Mouse (Mus musculus) adrenal gland, adult 18-20 months (tissue): ENCODE results near the gene Alkbh6. TPM values are rescaled to one million over a fixed set of nuclear protein-coding genes. Genes with fewer than 3 reads are reported as not detected.
A peak's percentile ranks its signal among the peaks of the same experiment; 100 is the strongest.

Experiments used
- DNase-seq, 2 experiments: peaks; one replicate each; pipeline ENCODE4 v3.0.0; 2021 to 2022; ENCODE audit warnings: low spot score in 2 of 2
- total RNA-seq, 2 experiments: library from RNA; stranded (reverse); gene quantifications; 1 replicate in 1 of 2; 2 replicates in 1 of 2; pipeline ENCODE4 v1.2.3; 2021

Alkbh6 gene
- total RNA-seq, 2 experiments from 2014 or later = 56.3 to 74.8 TPM

GRCm38 (mm10) chr7:30325364-30325763 lies 16.8 kb downstream of the Alkbh6 start:
- DNase-seq = no peak

DNA sequence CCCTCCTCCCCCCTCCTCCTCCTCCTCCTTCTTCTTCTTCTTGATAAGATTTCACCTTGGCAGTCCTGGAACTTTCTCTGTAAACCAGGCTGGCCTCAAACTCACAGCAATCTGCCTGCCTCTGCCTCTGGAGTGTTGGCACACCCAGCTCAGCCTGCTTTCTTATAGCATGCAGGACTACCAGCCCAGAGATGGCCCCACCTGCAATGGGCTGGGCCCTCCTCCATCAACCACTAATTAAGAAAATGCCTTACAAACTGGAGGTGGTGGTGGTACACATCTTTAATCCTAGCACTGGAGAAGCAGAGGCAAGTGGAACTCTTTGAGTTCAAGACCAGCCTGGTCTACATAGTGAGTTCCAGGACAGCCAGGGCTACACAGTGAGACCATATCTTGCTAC lies 17.9 kb downstream of the Alkbh6 start:
- no peak for DNase-seq

- no peak for DNase-seq
Measured at GRCm38 (mm10) chr7:30327140-30327539, 18.6 kb downstream of the Alkbh6 start.

DNA sequence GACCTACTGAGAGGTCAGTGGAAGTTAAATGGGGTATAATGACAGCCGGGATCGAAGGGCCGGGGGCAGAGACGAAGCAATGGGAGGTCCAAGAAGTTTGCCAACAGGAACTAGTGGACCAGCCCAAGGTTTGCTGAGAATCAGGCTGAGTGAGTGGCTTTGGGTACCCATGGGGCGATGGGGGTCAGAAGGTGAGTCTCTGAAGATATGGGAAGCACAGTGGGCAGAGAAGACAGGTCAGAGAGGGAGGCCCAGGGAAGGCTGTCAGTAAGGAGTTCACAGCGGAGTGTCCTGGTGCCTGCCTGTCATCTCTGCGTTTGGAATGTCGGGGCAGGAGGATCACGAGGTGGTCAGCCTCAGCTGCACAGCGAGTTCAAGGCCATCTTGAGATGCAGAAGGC lies 19.9 kb downstream of the Alkbh6 start:
- no peak for DNase-seq

- DNase-seq = peak; percentile 50 to 54
Measured at GRCm38 (mm10) chr7:30331887-30332286, 23.4 kb downstream of the Alkbh6 start.

DNA sequence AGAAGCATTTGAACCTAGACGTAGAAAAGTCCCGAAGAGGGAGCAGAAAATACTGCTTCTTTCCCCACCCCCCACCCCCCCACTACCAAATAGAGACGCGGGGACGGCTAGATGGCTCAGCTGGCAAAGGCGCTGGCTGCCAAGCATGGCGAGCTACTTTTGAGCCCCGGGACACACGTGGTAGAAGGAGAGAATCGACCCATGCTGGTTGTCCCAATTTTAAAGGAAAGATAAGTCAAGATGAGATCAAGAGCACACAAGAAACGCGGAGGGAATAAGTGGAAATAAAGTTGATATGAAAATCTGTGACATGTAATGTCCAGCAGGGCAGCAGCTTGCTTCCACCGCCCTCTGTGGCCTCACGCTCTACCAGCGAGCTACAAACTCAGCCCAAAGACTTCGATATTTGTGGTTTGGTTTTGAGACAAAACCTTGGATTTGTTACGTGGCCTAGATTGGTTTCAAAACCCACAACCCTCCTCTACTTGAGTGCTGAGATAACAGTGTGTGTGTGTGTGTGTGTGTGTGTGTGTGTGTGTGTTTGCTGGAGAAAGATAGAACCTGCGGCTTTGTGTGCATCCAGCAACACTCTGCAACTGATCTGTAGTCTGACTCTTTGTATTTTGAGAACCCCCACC lies 24.2 kb downstream of the Alkbh6 start:
- no peak for DNase-seq

DNA sequence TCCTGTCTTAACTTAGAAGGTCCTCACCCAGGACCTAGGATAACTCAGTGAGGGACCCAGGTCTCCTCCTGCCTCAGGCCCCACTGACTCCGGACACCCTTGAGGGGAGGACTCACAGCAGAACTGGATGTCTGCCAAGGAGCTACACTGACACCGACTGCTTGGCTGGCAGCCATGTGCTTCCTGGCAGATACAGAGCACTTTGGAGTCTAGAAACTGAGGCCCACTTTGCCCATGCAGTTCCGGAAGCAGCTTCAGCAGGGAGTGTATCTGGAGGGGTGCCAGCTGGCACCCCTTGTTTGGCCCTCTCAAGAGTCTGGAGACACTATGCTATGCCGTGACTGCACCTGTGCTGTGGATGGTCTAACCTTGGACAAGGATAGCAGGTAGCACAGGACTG lies 24.9 kb downstream of the Alkbh6 start:
- peak; percentile 60 to 72 for DNase-seq

- no peak for DNase-seq
Measured at GRCm38 (mm10) chr7:30334563-30334962, 26.0 kb downstream of the Alkbh6 start.

GRCm38 (mm10) chr7:30335688-30336087 lies 27.2 kb downstream of the Alkbh6 start:
- no peak for DNase-seq

DNA sequence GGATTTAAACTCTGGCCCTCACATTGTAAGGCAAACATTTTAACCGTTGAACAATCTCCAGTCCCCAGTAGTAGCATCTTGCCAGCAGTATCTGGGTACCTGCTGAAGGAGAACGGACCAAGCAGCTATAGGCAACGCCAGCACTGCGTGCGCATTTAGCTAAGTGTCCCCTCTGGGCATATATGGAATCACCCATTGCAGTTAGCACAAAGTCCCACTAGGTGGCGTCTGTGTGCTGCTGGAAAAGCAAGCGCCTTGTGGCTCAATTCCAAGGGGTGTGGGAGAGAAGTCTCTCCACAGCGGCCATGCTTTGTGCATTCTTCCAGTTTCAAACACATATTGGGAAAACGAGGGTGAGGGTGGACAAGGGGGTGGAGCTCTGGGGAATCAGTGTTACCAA lies 27.9 kb downstream of the Alkbh6 start:
- DNase-seq = peak; percentile 70 to 73

- DNase-seq = no peak
Measured at GRCm38 (mm10) chr7:30339432-30340109, 31.1 kb downstream of the Alkbh6 start.

DNA sequence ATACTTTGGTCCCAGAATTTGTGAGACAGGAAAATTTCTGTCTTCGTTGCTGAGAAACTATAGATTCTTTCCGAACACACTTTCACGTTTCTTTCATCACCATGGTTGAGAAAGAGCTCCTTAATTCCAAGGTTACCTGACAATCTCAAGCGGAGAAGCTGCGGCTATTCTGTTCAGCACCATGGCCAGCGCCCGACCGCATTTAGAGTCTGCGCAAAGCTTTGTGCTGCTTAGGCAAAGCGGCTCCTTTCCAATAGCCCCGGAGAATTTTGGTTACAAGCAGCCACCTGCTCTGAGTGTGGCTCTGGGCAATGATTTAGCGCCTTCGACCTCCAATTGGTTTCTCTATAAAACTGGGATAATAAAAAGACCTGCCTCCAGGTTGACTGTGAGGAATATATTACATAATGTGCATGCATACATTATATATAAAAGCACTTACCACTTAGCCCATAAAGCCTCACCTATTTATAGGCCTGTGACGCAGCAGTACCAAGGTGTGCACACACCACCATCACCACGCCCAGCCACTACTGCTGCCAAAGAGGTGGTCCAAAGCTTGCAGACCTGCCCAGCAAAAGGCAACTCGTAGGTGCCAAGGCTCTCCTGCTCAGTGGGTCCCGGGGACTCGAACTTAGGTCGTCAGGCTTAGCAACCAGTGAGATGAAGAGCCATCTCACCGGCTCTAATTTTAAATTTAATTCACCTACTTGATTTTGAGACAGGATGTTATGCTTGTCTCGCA lies 38.3 kb downstream of the Alkbh6 start:
- DNase-seq = peak; percentile 59 to 67

DNA sequence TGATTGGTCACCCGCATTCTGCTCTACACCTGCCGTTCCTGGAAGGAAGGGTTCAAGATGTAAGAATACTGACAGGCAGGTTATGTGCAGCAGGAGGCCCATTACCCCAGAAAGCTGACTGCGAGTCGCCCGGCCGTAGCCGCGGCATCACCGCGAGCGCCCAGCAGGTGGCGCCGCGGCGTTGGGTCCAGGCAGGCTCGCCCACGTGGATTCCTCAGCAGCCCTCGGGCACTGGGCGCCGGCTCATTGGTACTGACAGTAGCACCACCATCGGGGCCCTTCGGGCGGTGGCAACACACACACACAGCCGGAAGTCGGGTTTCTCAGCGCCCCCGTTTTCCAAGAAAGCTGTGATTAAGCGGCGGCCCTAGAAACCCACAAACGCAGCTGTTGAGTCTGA lies 39.3 kb downstream of the Alkbh6 start:
- DNase-seq = peak; percentile 65 to 70

DNA sequence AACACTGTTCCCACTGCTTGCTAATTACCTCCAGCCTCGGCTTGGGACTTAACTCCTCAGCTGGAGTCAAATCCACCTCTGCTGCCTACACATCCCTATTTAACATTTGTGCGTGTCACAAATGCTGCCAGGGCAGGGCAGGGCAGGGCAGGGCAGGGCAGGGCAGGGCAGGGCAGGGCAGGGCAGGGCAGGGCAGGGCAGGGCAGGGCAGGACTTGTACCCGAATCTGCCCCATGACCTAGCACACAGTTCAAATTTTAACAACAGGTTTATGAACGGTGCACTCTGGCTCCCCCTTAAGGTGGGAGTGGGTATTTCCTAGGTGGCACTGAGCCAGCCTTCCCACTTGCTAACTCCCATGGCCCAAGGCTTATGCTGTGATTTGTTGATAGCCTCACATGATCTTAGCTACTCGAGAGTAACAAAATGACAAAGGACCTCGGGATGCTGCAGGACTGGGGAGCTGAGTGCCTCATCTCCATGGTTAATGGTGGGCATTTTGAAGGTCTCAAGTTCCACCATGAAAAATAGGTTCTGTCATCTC lies 44.8 kb downstream of the Alkbh6 start:
- DNase-seq = peak; percentile 66 to 70

GRCm38 (mm10) chr7:30354059-30354458 lies 45.5 kb downstream of the Alkbh6 start:
- no peak for DNase-seq

DNA sequence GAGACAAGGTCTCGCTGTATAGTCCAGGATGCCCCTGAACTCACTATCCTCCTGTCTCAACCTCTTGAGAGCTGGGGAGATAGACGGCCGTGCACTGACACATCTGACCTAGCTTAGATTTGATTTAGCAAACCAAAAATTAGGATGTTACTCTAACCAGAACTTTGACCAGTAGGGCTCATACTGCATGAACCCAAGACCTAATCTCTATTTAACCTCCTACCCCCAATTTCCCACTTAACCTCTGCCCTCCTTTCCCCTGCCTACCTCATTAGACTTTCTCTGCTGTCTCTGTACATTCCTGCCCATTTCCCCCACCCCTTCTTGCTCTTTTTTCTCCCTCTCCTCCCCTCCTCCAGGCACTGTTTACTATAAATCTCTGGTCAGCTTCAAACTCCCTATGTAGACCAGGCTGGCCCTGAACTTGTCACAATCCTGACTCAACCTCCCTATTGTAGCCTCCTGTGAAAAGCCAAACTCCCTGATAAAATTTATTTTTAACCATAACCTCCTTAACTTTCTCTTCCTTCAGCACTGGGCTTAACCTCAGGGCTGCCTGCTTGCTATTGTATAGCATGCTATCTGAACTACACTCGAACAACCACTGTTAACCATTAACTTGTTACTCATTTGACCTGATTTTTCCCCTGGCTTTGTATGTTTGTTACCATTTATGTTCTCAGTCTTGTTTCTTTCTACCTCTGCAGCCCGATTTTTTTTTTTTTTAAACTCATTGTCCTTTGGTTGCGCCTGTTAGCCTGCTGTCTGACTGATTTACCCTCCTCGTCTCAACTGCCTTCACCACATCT lies 50.1 kb downstream of the Alkbh6 start:
- no peak for DNase-seq

- no peak for DNase-seq
Measured at GRCm38 (mm10) chr7:30359276-30359865, 50.9 kb downstream of the Alkbh6 start.

GRCm38 (mm10) chr7:30360028-30360427 lies 51.5 kb downstream of the Alkbh6 start:
- no peak for DNase-seq

DNA sequence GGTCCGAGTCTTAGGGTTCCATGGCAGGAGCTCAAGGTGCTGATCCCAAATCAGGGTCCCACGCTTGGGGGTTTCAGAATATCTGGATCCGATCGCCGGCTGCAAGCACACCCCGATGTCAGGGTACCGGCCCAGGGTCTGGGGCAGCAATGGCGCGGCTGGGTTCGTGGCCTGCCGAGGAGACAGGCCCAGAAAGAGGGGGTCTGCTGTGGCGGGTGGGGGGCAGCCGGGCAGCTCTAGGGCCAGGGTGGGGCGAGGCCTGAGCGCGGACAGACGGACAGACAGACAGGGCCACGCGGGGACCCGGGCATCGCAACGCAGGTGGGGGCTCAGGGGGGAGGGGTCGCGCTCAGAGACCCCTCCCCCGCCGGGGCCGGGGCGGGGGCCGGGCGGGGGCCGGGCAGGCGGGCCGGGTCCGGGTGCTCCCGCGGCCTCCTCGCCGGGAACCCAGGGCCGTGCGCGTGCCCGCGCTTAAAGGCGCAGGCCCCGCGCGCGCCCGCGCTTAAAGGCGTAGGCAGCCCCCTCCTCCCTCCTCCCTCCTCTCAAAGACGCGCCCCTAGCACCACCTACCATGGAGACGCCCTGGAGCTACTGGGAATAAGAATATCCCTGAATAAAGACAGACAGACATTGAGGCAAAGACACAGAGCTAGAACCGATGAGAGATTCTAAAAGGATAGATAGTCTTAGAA lies 54.3 kb downstream of the Alkbh6 start, which contains the start of gene Lrfn3:
TSS of gene Lrfn3 (minus strand) at position 121 of the 692 bp plus-strand sequence.
- peak; percentile 36 to 48 for DNase-seq

- DNase-seq = no peak
Measured at GRCm38 (mm10) chr7:30363344-30363738, 54.8 kb downstream of the Alkbh6 start.
